In genomic region chr1:170459896-170460602, GRCm38 (mm10) we compare ENCODE assay signal across 8 mouse cellular contexts.
DNase-seq lines count a peak whose midpoint lies in the region; ATAC-seq and TF ChIP-seq lines count a peak whose summit lies in the region.

No protein-coding gene starts in this region.

- 21% methylated on average over 5 of the region's 5 CpGs for WGBS in forebrain, embryonic 14.5 days

- H3K9me3 ChIP-seq in forebrain, embryonic 14.5 days (replicated peaks; ENCODE audit: control insufficient read depth, low read length), result no peaks in the 10 kb centered on the region

- H3K27ac ChIP-seq in layer of hippocampus, adult 2 months, result peak overlapping the region; percentile 63; the same call in 1 of the 2 replicates
- H3K27ac ChIP-seq in forebrain, embryonic 14.5 days (ENCODE audit: low read depth, low read length), result peak overlapping the region; percentile 44; the same call in 1 of the 2 replicates

- TF ChIP-seq CTCF in layer of hippocampus, adult 2 months (conservative IDR thresholded peaks at IDR 0.05), result no peak

- no peak overlapping the region for H3K4me2 ChIP-seq in forebrain, embryonic 14.5 days (ENCODE audit: low read length)

- H3K4me1 ChIP-seq in forebrain, embryonic 14.5 days (ENCODE audit: control insufficient read depth, insufficient read depth, low read length), result peaks cover 11% of the 10 kb centered on the region

- H3K27me3 ChIP-seq in forebrain, embryonic 14.5 days (replicated peaks; ENCODE audit: control insufficient read depth, insufficient read depth, low read length), result no peaks in the 10 kb centered on the region

- no peaks in the 10 kb centered on the region for H3K36me3 ChIP-seq in forebrain, embryonic 14.5 days (ENCODE audit: control insufficient read depth, insufficient read depth, low read length)

- peak; percentile 84 for ATAC-seq in forebrain, embryonic 14.5 days
- no peak for ATAC-seq in inflammation-experienced regulatory T-cells, adult 6 months

- peak in 1 of 2 experiments; percentile 64 for DNase-seq in layer of hippocampus, adult 2 months (ENCODE audit: low spot score in 2 of 2)
- no peak for DNase-seq in layer of hippocampus, adult 9-10 months (ENCODE audit: low spot score)
- peak; percentile 46 for DNase-seq in cerebellum, adult 11-12 months
- DNase-seq in forebrain, embryonic 14.5 days (ENCODE audit: low spot score), result peak; percentile 63
- peak; percentile 36 for DNase-seq in layer of hippocampus, adult 9-11 months
- no peak for DNase-seq in embryo, embryonic 11 days
- DNase-seq in right cerebral cortex, adult 18-20 months, result no peak

- no peak overlapping the region for H3K9ac ChIP-seq in forebrain, embryonic 14.5 days (ENCODE audit: low read length)

- H3K4me3 ChIP-seq in layer of hippocampus, adult 2 months, result no peak overlapping the region
- no peak overlapping the region for H3K4me3 ChIP-seq in forebrain, embryonic 14.5 days (ENCODE audit: low read depth, low read length)

Comparison
In these comparisons a context has a peak if more than half of its experiments do, and no peak if none do; other contexts are left out.
1. DNase-seq: peak in cerebellum, adult 11-12 months (single experiment), forebrain, embryonic 14.5 days (single experiment) and layer of hippocampus, adult 9-11 months (single experiment); none in layer of hippocampus, adult 9-10 months (single experiment), embryo, embryonic 11 days (single experiment) and right cerebral cortex, adult 18-20 months (single experiment).